Mouse (Mus musculus): ENCODE data around the gene Armc8. TPM values are rescaled to one million over a fixed set of nuclear protein-coding genes. Genes with fewer than 3 reads are reported as not detected.

Armc8 gene
- total RNA-seq, 2 experiments from 2014 or later, result 53.1 to 56.7 TPM

GRCm38 (mm10) chr9:99499336-99499735 is 69.4 kb downstream of the Armc8 start:
- no peak for DNase-seq

DNA sequence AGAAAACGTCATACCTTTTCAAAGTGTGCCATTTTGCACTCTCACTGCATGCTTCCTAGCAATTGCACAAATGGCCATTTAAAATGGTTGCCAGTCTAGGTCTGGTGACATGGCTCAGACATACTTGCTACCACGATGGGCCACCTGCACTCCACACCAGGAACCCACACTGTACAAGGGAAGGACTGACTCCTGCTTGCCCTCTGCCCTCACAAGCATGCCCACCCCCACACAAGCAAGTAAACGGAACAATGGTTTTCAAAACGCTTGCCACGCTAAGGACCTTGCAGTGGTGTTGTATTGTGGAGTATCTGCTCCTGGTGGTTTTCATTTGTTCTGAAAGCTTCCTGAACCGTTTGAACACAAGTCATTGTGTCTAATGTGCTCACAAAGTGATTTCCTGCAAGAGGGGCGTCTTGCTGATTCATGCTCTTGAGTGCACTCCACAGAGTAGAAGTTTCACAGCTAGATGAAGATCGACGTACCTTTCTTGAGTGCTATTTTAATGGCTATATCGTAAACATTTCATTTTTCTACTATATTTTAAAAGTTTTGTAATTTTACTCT is 76.0 kb downstream of the Armc8 start:
- no peak for DNase-seq

DNA sequence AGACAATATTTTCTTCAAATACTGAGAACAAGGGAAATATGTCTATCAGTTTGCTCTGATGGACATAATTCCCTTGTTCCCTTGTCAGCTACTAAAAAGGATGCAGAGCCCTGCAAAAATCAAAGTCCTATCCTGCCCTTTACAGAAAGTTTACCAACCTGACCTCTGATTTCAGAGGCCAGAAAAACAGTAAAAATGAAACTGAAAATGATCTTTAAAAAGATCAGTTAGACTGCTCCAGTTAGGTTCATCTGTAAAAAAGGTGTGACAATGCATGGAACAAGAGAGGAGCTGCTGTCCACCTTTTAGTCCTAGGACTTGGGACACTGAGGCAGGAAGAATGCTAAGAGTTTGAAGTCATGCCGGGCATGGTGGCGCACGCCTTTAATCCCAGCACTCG is 77.6 kb downstream of the Armc8 start:
- DNase-seq, result no peak

DNA sequence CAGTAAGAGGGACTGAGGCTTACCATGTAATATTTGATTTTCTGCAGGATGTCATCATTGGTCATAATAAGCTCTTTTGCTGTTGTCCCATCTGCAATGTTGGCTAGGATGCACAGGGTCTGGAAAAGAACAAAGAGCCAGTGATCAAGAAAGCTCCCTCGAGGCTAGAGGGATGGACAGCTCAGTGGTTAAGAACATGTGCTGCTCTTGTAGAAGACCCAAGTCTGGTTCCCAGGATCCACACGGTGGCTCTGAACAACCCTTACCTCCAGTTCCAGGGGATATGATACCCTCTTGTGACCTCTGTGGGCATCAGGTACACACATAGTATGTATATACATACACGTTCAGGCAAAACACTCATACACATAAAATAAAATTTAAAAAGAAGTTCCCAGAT is 80.9 kb downstream of the Armc8 start:
- DNase-seq, result no peak

DNA sequence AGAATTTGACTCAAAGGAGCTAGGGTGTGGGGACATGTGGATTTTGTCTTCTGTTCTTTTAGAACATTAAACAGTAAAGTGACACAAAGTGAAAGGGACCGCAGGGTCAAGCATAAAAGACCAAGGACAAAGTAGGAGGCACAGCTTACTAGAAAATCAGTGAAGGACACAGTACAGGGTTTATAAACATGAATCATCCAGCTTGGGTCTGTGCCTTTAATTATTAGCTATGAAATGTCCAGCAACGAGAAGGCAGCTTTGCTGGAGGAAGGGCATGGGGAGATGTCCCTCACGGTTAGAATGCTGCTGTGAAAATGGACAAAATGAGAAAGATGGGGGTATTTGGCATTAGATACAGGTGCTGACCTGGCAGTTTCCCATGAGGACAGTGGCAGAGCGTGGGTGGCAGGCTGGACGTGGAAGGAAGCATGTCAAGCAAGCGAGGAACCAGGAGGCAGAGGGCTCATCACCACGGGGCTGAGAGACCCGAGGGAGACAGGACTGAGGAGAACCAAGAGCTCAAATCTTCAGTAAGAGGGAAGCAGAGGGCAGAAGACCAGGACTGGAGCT is 81.5 kb downstream of the Armc8 start:
- DNase-seq, result no peak

- no peak for DNase-seq
Measured at GRCm38 (mm10) chr9:99485144-99485543, 83.6 kb downstream of the Armc8 start.

- DNase-seq, result no peak
Measured at GRCm38 (mm10) chr9:99484632-99485031, 84.1 kb downstream of the Armc8 start.

DNA sequence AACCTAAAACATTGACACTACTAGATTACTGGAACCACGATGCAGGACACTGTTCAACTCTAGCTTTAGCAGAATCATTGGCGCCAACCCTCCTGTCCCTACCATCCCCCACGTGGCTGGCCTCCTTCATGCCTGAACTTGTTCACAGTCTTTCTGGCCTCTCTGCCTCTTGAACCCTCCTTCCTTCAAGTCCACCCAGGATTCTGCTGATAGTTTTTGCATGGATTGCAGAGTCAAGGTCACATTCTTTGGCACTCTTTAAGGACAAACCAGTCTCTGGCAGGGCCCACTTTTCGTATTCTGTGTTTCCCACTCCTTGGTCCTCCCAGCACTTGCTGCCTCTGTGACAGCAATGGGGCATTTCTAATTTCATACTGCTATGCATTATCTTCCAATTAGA is 85.5 kb downstream of the Armc8 start:
- no peak for DNase-seq

GRCm38 (mm10) chr9:99480764-99481163 is 87.9 kb downstream of the Armc8 start:
- no peak for DNase-seq

DNA sequence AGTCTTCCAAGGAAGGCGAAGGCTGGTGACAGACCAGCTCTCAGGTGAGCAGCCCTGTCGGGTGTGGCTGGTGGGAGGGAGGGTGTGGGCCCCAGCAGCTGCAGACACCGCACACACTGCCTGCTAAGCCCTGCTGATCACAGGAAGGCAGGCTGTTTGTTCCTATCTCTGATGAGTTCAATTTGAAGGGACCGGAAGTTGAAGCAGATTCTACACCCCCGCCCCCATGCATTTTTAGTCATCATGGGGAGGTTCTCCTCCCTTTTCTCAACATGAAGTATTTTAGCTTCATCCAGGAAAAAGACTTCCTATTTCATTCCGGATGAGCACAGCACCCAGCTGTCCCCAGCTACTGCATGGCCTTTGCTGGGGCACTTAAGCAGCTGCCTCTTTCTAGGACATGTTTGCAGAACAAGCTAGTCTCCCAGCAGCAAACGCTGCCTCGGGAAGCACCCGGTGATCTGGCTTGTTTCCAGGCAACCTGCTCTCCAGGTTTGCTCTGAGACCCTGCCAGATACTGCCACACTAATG is 89.5 kb downstream of the Armc8 start:
- peak; percentile 45 to 47 for DNase-seq

DNA sequence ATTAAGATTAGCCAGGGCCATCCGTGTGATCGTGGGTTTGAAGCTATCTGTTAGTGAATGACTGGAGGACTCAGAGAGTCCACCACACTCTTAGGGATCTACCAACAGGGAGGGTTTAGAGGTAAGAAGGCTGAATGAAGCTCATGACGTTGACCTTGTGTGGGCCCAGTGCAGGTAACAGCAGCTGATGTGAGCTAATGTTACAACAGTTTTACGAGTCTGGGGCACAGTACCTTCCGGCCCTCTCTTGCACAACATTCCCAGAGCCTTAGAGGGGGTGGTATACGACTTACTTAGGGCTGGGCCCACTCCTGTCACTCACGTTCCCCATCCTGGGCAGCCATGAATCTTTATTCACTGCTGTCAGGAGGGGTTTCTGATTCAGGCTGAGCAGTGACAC is 97.4 kb downstream of the Armc8 start:
- no peak for DNase-seq

DNA sequence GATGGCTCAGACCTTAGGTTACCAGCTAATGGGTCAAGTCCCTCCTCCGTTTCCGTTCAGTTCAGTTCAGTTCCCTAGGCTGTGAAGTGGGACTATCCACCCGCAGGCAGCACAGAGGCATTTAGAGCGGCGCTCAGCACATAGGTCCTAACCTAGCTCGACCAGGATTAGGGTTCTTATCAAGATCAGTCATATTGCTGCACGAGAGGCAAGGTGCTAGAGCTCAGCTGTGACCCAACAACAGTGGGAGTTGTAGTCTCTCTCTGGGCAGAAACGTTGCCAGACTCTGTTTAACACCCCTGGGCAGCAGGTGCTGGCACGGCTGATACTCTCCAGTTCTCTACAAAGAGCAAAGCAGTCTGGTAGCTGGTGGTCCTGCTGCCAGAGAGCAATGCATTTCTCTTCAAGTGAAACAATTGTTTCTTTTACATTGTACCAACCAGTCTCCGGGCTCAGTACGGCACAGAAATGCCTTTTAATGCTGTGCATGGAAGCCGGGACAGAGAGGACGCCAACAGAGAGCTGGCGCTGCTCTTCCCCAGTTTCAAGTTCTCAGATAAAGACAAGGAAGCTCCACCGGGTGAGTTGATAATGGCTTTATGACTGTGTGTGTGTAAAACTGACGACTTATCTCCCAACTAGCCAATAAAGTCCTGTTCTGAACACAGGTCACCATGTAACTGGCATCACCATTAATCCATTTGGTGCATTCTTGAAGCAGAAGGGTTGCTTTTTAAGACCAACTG is 98.2 kb downstream of the Armc8 start:
- DNase-seq, result no peak

DNA sequence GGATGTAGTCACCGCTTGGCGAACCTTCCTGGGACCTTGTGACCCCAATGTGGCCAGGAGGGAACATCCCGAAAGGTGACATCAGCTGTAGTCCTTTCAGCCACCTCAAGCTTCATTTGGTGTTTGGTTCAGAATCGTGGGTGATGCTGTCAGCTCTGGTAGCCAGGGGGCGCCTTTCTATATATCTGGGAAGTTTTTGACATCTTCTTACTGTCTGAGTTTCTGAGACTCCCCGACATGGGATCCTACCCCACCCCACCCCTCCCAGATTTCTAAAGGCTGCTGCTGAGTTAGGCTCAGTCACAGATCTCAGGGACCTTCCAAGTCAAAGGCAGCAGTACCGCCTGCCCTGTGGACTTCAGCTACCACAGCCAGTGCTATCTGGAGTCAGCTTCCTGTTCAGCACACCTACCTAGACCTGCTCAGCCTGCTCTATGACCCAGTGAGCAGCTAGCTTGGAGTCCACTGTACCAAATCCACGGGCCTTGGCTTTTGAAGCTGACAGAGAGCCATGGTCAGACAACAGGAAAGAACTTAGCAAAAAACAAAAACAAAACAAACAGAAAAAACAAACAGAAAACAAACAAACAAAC is 98.9 kb downstream of the Armc8 start:
- DNase-seq, result no peak

DNA sequence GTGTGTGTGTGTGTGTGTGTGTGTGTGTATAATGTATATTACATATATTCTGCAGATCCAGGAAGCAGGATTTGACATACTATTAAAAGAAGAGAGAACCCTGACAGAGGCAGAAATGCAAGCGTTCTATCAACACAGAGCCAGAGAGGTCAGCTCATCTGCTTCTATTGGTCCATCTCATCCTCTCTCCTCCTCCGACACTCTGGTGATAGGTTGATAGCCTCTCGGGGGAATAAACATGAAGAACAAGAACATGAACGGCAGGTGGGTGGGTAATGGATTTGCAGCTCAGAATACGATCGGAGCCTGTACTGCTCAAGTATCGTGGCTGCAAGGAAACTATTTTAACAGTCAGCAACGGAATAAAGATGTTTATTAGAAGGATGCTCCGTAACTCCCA is 100.1 kb downstream of the Armc8 start:
- no peak for DNase-seq

- DNase-seq, result no peak
Measured at GRCm38 (mm10) chr9:99464876-99465275, 103.8 kb downstream of the Armc8 start.

DNA sequence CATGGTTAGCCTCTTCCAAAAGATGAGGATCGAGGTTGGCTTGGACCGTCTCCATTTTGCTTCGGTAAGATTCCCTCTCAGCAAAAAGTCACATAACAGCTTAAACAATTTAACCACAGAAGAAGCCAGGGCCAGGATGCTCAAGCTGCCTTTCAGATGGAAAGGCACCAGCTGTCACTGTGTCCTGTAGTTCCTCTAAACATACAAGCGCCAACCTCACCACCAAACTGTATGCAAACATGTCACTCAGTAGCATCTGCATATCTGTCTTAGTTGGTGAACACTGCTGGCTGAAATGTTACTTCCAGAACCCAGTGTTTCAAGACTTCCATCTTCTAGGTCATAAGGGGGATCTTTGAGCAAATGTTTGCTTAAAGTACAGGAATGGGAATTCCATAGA is 109.0 kb downstream of the Armc8 start:
- DNase-seq, result no peak

- no peak for DNase-seq
Measured at GRCm38 (mm10) chr9:99458529-99459208, 110.0 kb downstream of the Armc8 start.

DNA sequence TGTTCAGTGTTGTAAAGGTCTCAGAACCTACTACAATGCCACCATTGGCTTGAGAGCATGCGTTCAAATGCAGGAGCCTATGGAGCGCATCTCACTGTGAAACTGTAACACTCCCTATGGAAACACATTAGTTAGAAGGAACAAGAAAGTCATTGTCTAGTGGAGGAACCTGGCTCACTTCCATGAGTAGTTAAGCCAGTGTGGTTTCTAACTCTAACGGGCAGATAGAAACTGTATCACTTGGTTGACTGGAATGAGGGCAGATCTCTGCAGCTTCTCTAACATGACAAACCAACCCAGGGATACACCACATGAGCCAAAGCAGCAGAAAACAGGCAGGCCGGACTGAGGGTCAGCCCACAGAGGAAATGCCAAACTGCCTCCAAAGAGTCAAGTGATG is 114.5 kb downstream of the Armc8 start:
- DNase-seq, result no peak

DNA sequence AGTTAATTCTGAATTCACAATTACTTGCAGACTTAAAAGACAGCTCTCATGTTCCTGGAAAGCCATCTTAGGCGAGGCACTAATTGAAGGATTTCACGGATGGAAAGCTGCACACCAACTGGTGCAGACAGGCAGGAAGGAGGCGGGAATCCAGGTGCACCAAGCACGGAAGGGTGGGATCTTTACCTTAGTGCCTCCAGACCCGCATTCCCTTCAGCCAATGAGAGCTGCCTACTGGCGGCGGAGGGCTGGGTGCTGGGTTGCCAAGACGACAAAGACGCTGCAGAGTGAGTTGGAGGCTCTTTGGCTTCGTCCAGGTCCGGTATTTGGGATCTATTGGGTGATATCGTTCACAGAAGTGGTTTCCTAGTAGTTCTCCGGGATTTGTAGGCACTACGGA is 117.5 kb downstream of the Armc8 start, which contains the start of gene Nme9:
Gene Nme9, plus strand, starts transcription at position 315 of the 400 bp plus-strand sequence.
- DNase-seq, result no peak

DNA sequence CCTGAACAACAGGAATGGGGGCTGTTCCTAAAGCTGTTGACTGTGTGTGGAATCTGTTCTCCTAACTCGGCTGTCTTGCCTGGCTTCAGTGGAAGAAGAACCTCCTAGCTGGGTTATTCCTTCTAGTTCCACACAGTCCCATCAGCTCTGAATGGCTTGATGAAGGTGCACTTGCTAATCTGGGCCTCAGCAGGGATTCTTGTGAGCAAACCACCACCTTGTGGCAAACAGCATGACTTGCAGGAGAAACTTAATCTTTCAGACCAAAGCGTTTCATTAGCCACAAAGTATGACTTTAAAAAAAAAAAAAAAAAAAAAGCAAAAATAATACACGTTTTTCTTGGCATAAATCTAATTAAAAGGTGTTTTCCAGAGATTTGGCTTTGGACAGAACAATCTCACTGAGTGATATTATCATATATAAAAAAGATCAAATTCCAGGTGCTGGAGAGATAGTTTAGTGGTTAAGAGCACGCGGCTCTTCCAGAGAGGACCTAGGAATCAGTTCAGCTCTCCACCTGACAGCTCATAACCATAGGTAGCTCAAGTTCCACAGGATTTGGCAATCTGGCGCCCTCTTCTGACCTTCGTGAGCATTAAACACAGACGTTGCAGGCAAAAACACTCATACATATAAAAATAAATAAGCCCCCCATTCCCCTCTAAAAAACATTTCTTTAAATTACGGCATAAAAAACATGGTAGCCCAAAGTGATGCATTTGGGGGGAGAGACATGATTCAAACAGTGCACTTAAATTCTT is 118.6 kb downstream of the Armc8 start:
- no peak for DNase-seq

DNA sequence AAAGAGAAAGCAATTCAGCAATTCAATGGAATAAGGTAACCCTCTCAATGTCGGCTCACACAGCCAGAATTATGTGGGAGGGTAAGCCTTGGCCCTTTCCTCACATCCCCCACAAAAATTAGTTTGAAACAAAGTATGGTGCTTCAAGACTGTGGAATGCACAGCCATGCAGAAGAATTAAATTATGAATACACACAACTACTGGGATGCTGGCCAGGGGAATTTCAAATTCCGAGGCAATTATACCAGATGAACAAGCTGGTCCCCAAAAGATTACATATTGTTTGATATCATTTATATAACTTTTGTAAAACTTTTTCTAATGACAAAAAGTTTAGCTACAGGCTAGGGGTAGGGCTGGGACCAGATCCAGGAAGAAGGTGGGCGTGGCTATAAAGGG is 121.4 kb downstream of the Armc8 start:
- DNase-seq, result no peak

DNA sequence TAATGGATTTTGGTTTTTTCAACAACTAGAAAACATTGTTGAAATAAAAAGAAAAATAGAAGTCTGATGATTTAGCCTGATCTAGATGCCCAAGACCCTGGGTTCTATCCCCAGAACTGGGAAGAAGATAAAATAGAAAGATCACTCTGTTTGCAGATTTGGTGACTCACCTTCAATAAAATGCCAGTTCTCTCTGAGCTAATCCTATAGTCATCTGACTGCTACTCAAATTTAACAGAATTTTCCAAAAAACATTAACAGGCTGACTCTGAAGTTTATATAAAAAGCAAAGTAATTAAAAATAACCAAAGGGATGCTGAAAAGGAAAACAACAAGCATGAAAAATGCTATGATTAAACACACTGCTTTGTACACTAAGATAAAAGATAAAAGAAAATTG is 122.4 kb downstream of the Armc8 start:
- no peak for DNase-seq
